Mouse (Mus musculus) MEL (cell line): ENCODE data around the gene Oaz2. TPM values are rescaled to one million over a fixed set of nuclear protein-coding genes. Genes with fewer than 3 reads are reported as not detected.
A peak's percentile ranks its signal among the peaks of the same experiment; 100 is the strongest.

Experiments
- DNase-seq: peaks from one replicate; pipeline ENCODE4 v3.0.0; 2011; ENCODE audit warnings: low read depth, low spot score
- H3K27ac ChIP-seq: 2 replicates; pipeline ENCODE4 v1.5.1; 2012; ENCODE audit warnings: low read depth, mild to moderate bottlenecking, control low read depth, low read length, moderate library complexity; ENCODE audit not compliant: control insufficient read depth
- H3K27me3 ChIP-seq, 2 experiments: fragments of 150-350 bp in 1 of 2; sonication (generic) in 1 of 2; 2 replicates each; pipeline ENCODE4 v1.6.1; 2012; ENCODE audit warnings: low read length in 2 of 2, mild to moderate bottlenecking in 2 of 2, improper control_type of control experiment in 1 of 2, moderate library complexity in 1 of 2; ENCODE audit not compliant: insufficient read depth in 2 of 2, control insufficient read depth in 1 of 2
- H3K36me3 ChIP-seq, 2 experiments: 2 replicates each; pipeline ENCODE4 v1.6.1; 2012 to 2014; ENCODE audit warnings: low read length in 2 of 2, improper control_type of control experiment in 1 of 2, inconsistent platforms in 1 of 2, mild to moderate bottlenecking in 1 of 2; ENCODE audit not compliant: insufficient read depth in 2 of 2, control insufficient read depth in 1 of 2
- H3K4me1 ChIP-seq, 2 experiments: fragments of 150-350 bp in 1 of 2; sonication (generic) in 1 of 2; 2 replicates each; pipeline ENCODE4 v1.6.1; 2012; ENCODE audit warnings: low read length in 2 of 2, improper control_type of control experiment in 1 of 2, mild to moderate bottlenecking in 1 of 2; ENCODE audit not compliant: insufficient read depth in 2 of 2, control insufficient read depth in 1 of 2
- H3K4me3 ChIP-seq, 2 experiments: fragments of 150-350 bp in 1 of 2; sonication (generic) in 1 of 2; 2 replicates each; pipeline ENCODE4 v1.5.1; 2012; ENCODE audit warnings: low read depth in 2 of 2, low read length in 2 of 2, mild to moderate bottlenecking in 2 of 2, moderate library complexity in 2 of 2, control low read depth in 1 of 2, improper control_type of control experiment in 1 of 2; ENCODE audit not compliant: control insufficient read depth in 1 of 2, insufficient read depth in 1 of 2
- H3K79me2 ChIP-seq: 2 replicates; pipeline ENCODE4 v1.6.1; 2012; ENCODE audit warnings: mild to moderate bottlenecking, low read length, moderate library complexity; ENCODE audit not compliant: control insufficient read depth, poor library complexity, insufficient read depth
- H3K9ac ChIP-seq: 2 replicates; pipeline ENCODE4 v1.6.1; 2012; ENCODE audit warnings: low read depth, mild to moderate bottlenecking, control low read depth, low read length, moderate library complexity; ENCODE audit not compliant: control insufficient read depth, poor library complexity, severe bottlenecking
- H3K9me3 ChIP-seq: fragments of 150-350 bp; sonication (generic); replicated peaks from 2 replicates; pipeline ENCODE4 v1.6.1; 2012; ENCODE audit warnings: mild to moderate bottlenecking, low read length, improper control_type of control experiment, moderate library complexity; ENCODE audit not compliant: insufficient read depth
- BHLHE40 ChIP-seq: IDR thresholded peaks from 2 replicates; pipeline ENCODE4 v1.6.1; 2012; ENCODE audit warnings: low read depth, mild to moderate bottlenecking, inconsistent platforms, low read length, improper control_type of control experiment, borderline replicate concordance
- CHD2 ChIP-seq: IDR thresholded peaks from 2 replicates; pipeline ENCODE4 v1.6.1; 2011; ENCODE audit warnings: low read length, improper control_type of control experiment
- CTCF ChIP-seq, 3 experiments: IDR thresholded peaks in 2 of 3; conservative IDR thresholded peaks in 1 of 3; 2 replicates each; pipeline ENCODE4 v1.5.1; 2011 to 2012; ENCODE audit warnings: low read length in 3 of 3, low read depth in 2 of 3, mild to moderate bottlenecking in 2 of 3, improper control_type of control experiment in 1 of 3, inconsistent platforms in 1 of 3, mixed read lengths in 1 of 3, moderate library complexity in 1 of 3; ENCODE audit not compliant: control insufficient read depth in 1 of 3, insufficient read depth in 1 of 3, poor library complexity in 1 of 3, severe bottlenecking in 1 of 3
- E2F4 ChIP-seq: IDR thresholded peaks from 2 replicates; pipeline ENCODE4 v1.6.1; 2011; ENCODE audit warnings: low read depth, low read length, improper control_type of control experiment, borderline replicate concordance
- ELF1 ChIP-seq: IDR thresholded peaks from 2 replicates; pipeline ENCODE4 v1.6.1; 2014; ENCODE audit warnings: low read depth, mild to moderate bottlenecking, inconsistent platforms, low read length, improper control_type of control experiment, moderate library complexity
- EP300 ChIP-seq, 2 experiments: IDR thresholded peaks; 2 replicates each; pipeline ENCODE4 v1.6.1; 2011; ENCODE audit warnings: improper control_type of control experiment in 2 of 2, low read length in 2 of 2, low read depth in 1 of 2, mild to moderate bottlenecking in 1 of 2
- ETS1 ChIP-seq: IDR thresholded peaks from 2 replicates; pipeline ENCODE4 v1.6.1; 2012; ENCODE audit warnings: low read depth, mild to moderate bottlenecking, inconsistent platforms, low read length, improper control_type of control experiment, moderate library complexity
- GABPA ChIP-seq: IDR thresholded peaks from 2 replicates; pipeline ENCODE4 v1.6.1; 2012; ENCODE audit warnings: low read depth, mild to moderate bottlenecking, inconsistent platforms, low read length, improper control_type of control experiment, moderate library complexity
- GATA1 ChIP-seq: IDR thresholded peaks from 2 replicates; pipeline ENCODE4 v1.6.1; 2011; ENCODE audit warnings: low read depth, low read length, improper control_type of control experiment
- MAFK ChIP-seq: IDR thresholded peaks from 2 replicates; pipeline ENCODE4 v1.6.1; 2011; ENCODE audit warnings: low read depth, mild to moderate bottlenecking, low read length, improper control_type of control experiment, borderline replicate concordance
- MEF2A ChIP-seq: IDR thresholded peaks from 2 replicates; pipeline ENCODE4 v1.6.1; 2014; ENCODE audit warnings: low read depth, mild to moderate bottlenecking, inconsistent platforms, low read length, improper control_type of control experiment; ENCODE audit not compliant: poor library complexity, insufficient replicate concordance, severe bottlenecking; ENCODE audit errors: extremely low read depth
- MYB ChIP-seq: IDR thresholded peaks from 2 replicates; pipeline ENCODE4 v1.6.1; 2011; ENCODE audit warnings: mild to moderate bottlenecking, low read depth, low read length, improper control_type of control experiment
- MYC ChIP-seq: IDR thresholded peaks from 2 replicates; pipeline ENCODE4 v1.6.1; 2011; ENCODE audit warnings: low read depth, mild to moderate bottlenecking, low read length, improper control_type of control experiment, moderate library complexity
- NELFE ChIP-seq: IDR thresholded peaks from 2 replicates; pipeline ENCODE4 v1.6.1; 2011; ENCODE audit warnings: low read depth, low read length, improper control_type of control experiment
- NRF1 ChIP-seq: IDR thresholded peaks from 2 replicates; pipeline ENCODE4 v1.6.1; 2014; ENCODE audit warnings: low read depth, mild to moderate bottlenecking, inconsistent platforms, low read length, improper control_type of control experiment, moderate library complexity; ENCODE audit not compliant: poor library complexity, insufficient read depth, severe bottlenecking
- POLR2AphosphoS5 ChIP-seq: IDR thresholded peaks from 2 replicates; pipeline ENCODE4 v1.6.1; 2012; ENCODE audit warnings: low read depth, borderline replicate concordance, mild to moderate bottlenecking, inconsistent platforms, low read length, moderate library complexity, mixed read lengths
- RAD21 ChIP-seq: IDR thresholded peaks from 2 replicates; pipeline ENCODE4 v1.6.1; 2011; ENCODE audit warnings: mild to moderate bottlenecking, low read depth, low read length, improper control_type of control experiment
- RCOR1 ChIP-seq: IDR thresholded peaks from 2 replicates; pipeline ENCODE4 v1.6.1; 2012; ENCODE audit warnings: low read depth, mild to moderate bottlenecking, inconsistent platforms, low read length, improper control_type of control experiment
- TAL1 ChIP-seq: IDR thresholded peaks from 2 replicates; pipeline ENCODE4 v1.6.1; 2012; ENCODE audit warnings: mild to moderate bottlenecking, inconsistent platforms, low read length, moderate library complexity, mixed read lengths
- TBP ChIP-seq: IDR thresholded peaks from 2 replicates; pipeline ENCODE4 v1.8.0; 2011; ENCODE audit warnings: low read depth, low read length, improper control_type of control experiment
- TCF12 ChIP-seq: IDR thresholded peaks from 2 replicates; pipeline ENCODE4 v1.6.1; 2014; ENCODE audit warnings: low read depth, mild to moderate bottlenecking, inconsistent platforms, low read length, improper control_type of control experiment, moderate library complexity
- UBTF ChIP-seq: IDR thresholded peaks from 2 replicates; pipeline ENCODE4 v1.6.1; 2012; ENCODE audit warnings: low read depth, mild to moderate bottlenecking, inconsistent platforms, low read length, improper control_type of control experiment, moderate library complexity, borderline replicate concordance; ENCODE audit not compliant: insufficient read depth
- USF1 ChIP-seq: IDR thresholded peaks from 2 replicates; pipeline ENCODE4 v1.6.1; 2014; ENCODE audit warnings: low read depth, mild to moderate bottlenecking, inconsistent platforms, low read length, improper control_type of control experiment, moderate library complexity
- USF2 ChIP-seq, 2 experiments: IDR thresholded peaks; 2 replicates each; pipeline ENCODE4 v1.6.1; 2011 to 2012; ENCODE audit warnings: improper control_type of control experiment in 2 of 2, low read length in 2 of 2, borderline replicate concordance in 1 of 2, inconsistent platforms in 1 of 2, low read depth in 1 of 2, mild to moderate bottlenecking in 1 of 2; ENCODE audit not compliant: insufficient read depth in 1 of 2
- ZC3H11A ChIP-seq: IDR thresholded peaks from 2 replicates; pipeline ENCODE4 v1.6.1; 2012; ENCODE audit warnings: low read depth, mild to moderate bottlenecking, inconsistent platforms, low read length, improper control_type of control experiment
- ZKSCAN1 ChIP-seq: IDR thresholded peaks from 2 replicates; pipeline ENCODE4 v1.6.1; 2012; ENCODE audit warnings: low read depth, mild to moderate bottlenecking, inconsistent platforms, low read length, improper control_type of control experiment, moderate library complexity
- ZMIZ1 ChIP-seq: IDR thresholded peaks from 2 replicates; pipeline ENCODE4 v1.6.1; 2012; ENCODE audit warnings: low read depth, mild to moderate bottlenecking, inconsistent platforms, low read length, improper control_type of control experiment, moderate library complexity
- ZNF384 ChIP-seq: IDR thresholded peaks from 2 replicates; pipeline ENCODE4 v1.6.1; 2012; ENCODE audit warnings: low read depth, mild to moderate bottlenecking, inconsistent platforms, low read length, improper control_type of control experiment
- polyA plus RNA-seq, 2 experiments: library from polyadenylated mRNA; stranded (reverse) in 1 of 2; unstranded in 1 of 2; fragments of >175 nt in 1 of 2; fragments of >200 nt in 1 of 2; gene quantifications; 2 replicates each; pipeline versions ENCODE4 v1.2.1 to v1.2.4; 2012; ENCODE audit warnings: low replicate concordance in 2 of 2, low read depth in 1 of 2; ENCODE audit not compliant: insufficient read length in 2 of 2, insufficient read depth in 1 of 2, missing spikeins in 1 of 2
- total RNA-seq: library from RNA; depleted of rRNA; stranded (reverse); fragments of 300-350 nt; gene quantifications from 2 replicates; pipeline ENCODE4 v1.2.3, GENCODE M21; 2012

The Oaz2 gene
- total and polyA plus RNA-seq, 3 experiments: 16.4 to 34.6 TPM; not detected in 1

- H3K4me1 ChIP-seq: peaks cover 2 to 22% of the 10 kb centered on the region in 2 experiments; a peak in 3 of 4 replicates
- peaks cover 0 to 19% of the 10 kb centered on the region in 2 experiments; a peak in 2 of 4 replicates for H3K36me3 ChIP-seq
- H3K4me3 ChIP-seq: peak overlapping the region; percentile 63 to 72
- H3K9me3 ChIP-seq: no peaks in the 10 kb centered on the region
- DNase-seq: no peak
- H3K27ac ChIP-seq: no peak overlapping the region
- TF ChIP-seq ZNF384 (no peak), USF2 (IDR thresholded peaks at IDR 0.05; ENCODE audit: borderline replicate concordance in 1 of 2, insufficient read depth in 1 of 2, low read depth in 1 of 2, low read length in 2 of 2) (no peak), ELF1 (no peak), MYB (no peak), RAD21 (no peak), TCF12 (no peak), E2F4 (no peak), USF1 (no peak), NRF1 (no peak), ETS1 (no peak), ZKSCAN1 (no peak), NELFE (no peak), BHLHE40 (no peak), RCOR1 (no peak), GATA1 (no peak), MAFK (no peak), MYC (no peak), GABPA (no peak)
- peaks cover 2% of the 10 kb centered on the region; the same call in 1 of the 2 replicates for H3K79me2 ChIP-seq
- peak overlapping the region; percentile 66 for H3K9ac ChIP-seq
- no peaks in the 10 kb centered on the region for H3K27me3 ChIP-seq
Measured at GRCm38 (mm10) chr9:65677119-65677462, 9.3 kb downstream of the Oaz2 start.

DNA sequence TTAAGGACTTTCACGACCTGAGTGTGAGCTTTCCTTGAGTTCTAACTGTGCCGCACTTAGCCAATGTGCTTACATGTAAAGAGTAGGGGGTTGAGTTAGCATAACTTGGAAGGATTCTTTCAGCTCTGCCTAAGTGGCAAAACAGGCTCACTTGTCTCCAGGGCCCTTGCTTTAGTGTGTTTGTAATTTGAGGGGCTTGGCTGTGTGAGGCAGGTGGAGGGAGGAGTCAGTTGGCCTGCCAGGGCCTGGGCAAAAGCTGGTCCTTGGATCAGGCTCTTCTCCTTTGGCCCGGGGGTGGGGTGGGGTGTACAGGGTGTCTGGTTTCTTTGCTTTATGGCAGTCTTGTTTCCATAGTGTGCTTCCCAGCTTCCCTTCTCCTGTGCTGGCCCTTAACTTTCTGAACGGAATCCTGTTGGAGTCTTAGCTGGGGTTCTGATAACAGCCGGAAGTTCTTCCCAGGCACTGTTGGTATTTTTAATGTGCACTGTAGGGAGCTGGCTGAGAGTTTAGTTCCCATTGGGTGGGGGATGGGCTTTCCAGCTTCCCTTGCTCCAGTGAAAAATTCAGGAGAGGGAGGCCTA is 11.5 kb downstream of the Oaz2 start:
- H3K79me2 ChIP-seq: peaks cover 2% of the 10 kb centered on the region; the same call in 1 of the 2 replicates
- no peaks in the 10 kb centered on the region for H3K27me3 ChIP-seq
- peaks cover 2 to 22% of the 10 kb centered on the region in 2 experiments; a peak in 3 of 4 replicates for H3K4me1 ChIP-seq
- DNase-seq: no peak
- H3K36me3 ChIP-seq: peaks cover 0 to 19% of the 10 kb centered on the region in 2 experiments; a peak in 2 of 4 replicates
- H3K4me3 ChIP-seq: no peak overlapping the region
- no peak overlapping the region for H3K9ac ChIP-seq
- TF ChIP-seq ZMIZ1 (no peak), BHLHE40 (no peak), EP300 (IDR thresholded peaks at IDR 0.05; ENCODE audit: low read depth in 1 of 2, low read length in 2 of 2) (no peak), USF1 (no peak), CTCF (IDR thresholded peaks at IDR 0.05 in 2 of 3, conservative IDR thresholded peaks at IDR 0.05 in 1 of 3; ENCODE audit: control insufficient read depth in 1 of 3, insufficient read depth in 1 of 3, low read depth in 2 of 3, low read length in 3 of 3, poor library complexity in 1 of 3, severe bottlenecking in 1 of 3) (no peak), ZC3H11A (no peak), ETS1 (no peak), GATA1 (no peak), TBP (no peak), MEF2A (no peak), CHD2 (no peak), E2F4 (no peak), TAL1 (no peak), POLR2AphosphoS5 (no peak), NELFE (no peak), UBTF (no peak), TCF12 (no peak)
- no peak overlapping the region for H3K27ac ChIP-seq
- H3K9me3 ChIP-seq: no peaks in the 10 kb centered on the region
